Comparison of ENCODE assay signal across 8 mouse cellular contexts in the genomic region with DNA sequence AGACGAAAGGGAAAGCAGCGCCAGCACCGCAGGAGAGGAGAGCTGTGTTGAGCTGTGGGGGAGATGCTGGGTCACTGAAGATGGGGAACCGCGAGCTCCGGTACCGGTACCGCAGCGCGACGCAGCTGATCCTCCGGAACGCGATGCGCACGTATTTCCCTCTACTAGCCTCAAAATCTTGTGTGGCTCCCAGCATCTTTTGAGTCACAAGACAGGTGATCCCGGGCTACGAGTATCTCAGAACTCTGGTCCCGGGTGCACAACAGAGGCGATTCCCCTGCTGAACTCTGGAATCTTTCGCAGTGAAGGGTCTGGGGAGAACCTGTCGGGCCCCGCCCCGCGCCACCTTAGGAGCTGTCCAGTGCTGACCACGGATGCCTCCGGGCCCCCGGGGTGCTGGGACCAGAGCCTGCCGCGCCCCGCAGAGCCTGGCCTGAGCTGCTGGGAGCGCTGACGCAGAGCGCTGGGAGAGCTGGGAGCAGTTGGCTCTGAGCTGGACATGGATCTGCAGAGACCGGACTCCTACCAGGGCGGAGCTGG. TPM values are rescaled to one million over a fixed set of nuclear protein-coding genes. Genes with fewer than 3 reads are reported as not detected.
DNase-seq lines count a peak whose midpoint lies in the region; ATAC-seq and TF ChIP-seq lines count a peak whose summit lies in the region.

A gene (plus strand): TSS at position 70 of the 540 bp plus-strand sequence.

- H3K9me3 ChIP-seq in lung, embryonic 14.5 days (ENCODE audit: low read depth, low read length): peaks cover 5% of the 10 kb centered on the region; the same call in 1 of the 2 replicates
- peaks cover 4% of the 10 kb centered on the region; the same call in 1 of the 2 replicates for H3K9me3 ChIP-seq in forebrain, embryonic 13.5 days (replicated peaks)
- peaks cover 11% of the 10 kb centered on the region for H3K9me3 ChIP-seq in limb, embryonic 12.5 days
- no peaks in the 10 kb centered on the region for H3K9me3 ChIP-seq in neural tube, embryonic 15.5 days (replicated peaks)

- no peak within 1 kb of the TSS for H3K27ac ChIP-seq in lung, embryonic 14.5 days (ENCODE audit: low read depth)
- no peak within 1 kb of the TSS for H3K27ac ChIP-seq in forebrain, embryonic 13.5 days
- H3K27ac ChIP-seq in limb, embryonic 12.5 days: no peak within 1 kb of the TSS
- H3K27ac ChIP-seq in neural tube, embryonic 15.5 days (replicated peaks): no peak within 1 kb of the TSS

- no peak within 1 kb of the TSS for H3K9ac ChIP-seq in lung, embryonic 14.5 days
- H3K9ac ChIP-seq in forebrain, embryonic 13.5 days: 0 out of 2 replicates have a peak within 1 kb of the TSS, but pooled peaks have one; percentile 2
- no peak within 1 kb of the TSS for H3K9ac ChIP-seq in limb, embryonic 12.5 days (replicated peaks)
- H3K9ac ChIP-seq in neural tube, embryonic 15.5 days (replicated peaks): no peak within 1 kb of the TSS; the same call in 1 of the 2 replicates

- no peaks in the 10 kb centered on the region for H3K36me3 ChIP-seq in lung, embryonic 14.5 days (ENCODE audit: insufficient read depth)
- no peaks in the 10 kb centered on the region for H3K36me3 ChIP-seq in forebrain, embryonic 13.5 days (ENCODE audit: poor library complexity, severe bottlenecking)
- H3K36me3 ChIP-seq in limb, embryonic 12.5 days: no peaks in the 10 kb centered on the region
- no peaks in the 10 kb centered on the region for H3K36me3 ChIP-seq in neural tube, embryonic 15.5 days

- 2% methylated on average over 36 of the region's 36 CpGs for WGBS in lung, embryonic 14.5 days
- 2% methylated on average over 36 of the region's 36 CpGs for WGBS in forebrain, embryonic 13.5 days
- WGBS in limb, embryonic 12.5 days: 1% methylated on average over 36 of the region's 36 CpGs
- WGBS in neural tube, embryonic 15.5 days: 3% methylated on average over 36 of the region's 36 CpGs

- H3K27me3 ChIP-seq in lung, embryonic 14.5 days (ENCODE audit: insufficient read depth, low read length): peaks cover 22% of the 10 kb centered on the region
- H3K27me3 ChIP-seq in forebrain, embryonic 13.5 days: peaks cover 33% of the 10 kb centered on the region
- H3K27me3 ChIP-seq in limb, embryonic 12.5 days: peaks cover 36% of the 10 kb centered on the region
- H3K27me3 ChIP-seq in neural tube, embryonic 15.5 days (replicated peaks): peaks cover 32% of the 10 kb centered on the region

- DNase-seq in lung, embryonic 14.5 days: peak; percentile 66
- no peak for DNase-seq in lung, postnatal 10 days
- peak; percentile 87 for DNase-seq in brain, adult 2 months (ENCODE audit: low read depth, low spot score)
- DNase-seq in right cerebral cortex, postnatal 25 days: no peak
- no peak for DNase-seq in lung, postnatal 25 days (ENCODE audit: low spot score)

- no peaks in the 10 kb centered on the region for H3K4me1 ChIP-seq in lung, embryonic 14.5 days (ENCODE audit: insufficient read depth)
- peaks cover 13% of the 10 kb centered on the region for H3K4me1 ChIP-seq in forebrain, embryonic 13.5 days
- H3K4me1 ChIP-seq in limb, embryonic 12.5 days (replicated peaks): 0 out of 2 replicates have a peak, but pooled peaks cover 7% of the 10 kb centered on the region
- H3K4me1 ChIP-seq in neural tube, embryonic 15.5 days: peaks cover 13% of the 10 kb centered on the region

- no peak for TF ChIP-seq CTCF in lung, embryonic 14.5 days (IDR thresholded peaks at IDR 0.05; ENCODE audit: low read depth)

- no peak for ATAC-seq in lung, embryonic 14.5 days (ENCODE audit: insufficient read depth)
- ATAC-seq in forebrain, embryonic 13.5 days: no peak
- no peak for ATAC-seq in limb, embryonic 12.5 days (ENCODE audit: insufficient number of reproducible peaks, insufficient read depth, low FRiP score, low TSS enrichment, low read depth)
- ATAC-seq in neural tube, embryonic 15.5 days (ENCODE audit: low FRiP score): no peak

- no peak within 1 kb of the TSS for H3K4me2 ChIP-seq in lung, embryonic 14.5 days
- H3K4me2 ChIP-seq in forebrain, embryonic 13.5 days: peak within 1 kb of the TSS; percentile 54
- peak within 1 kb of the TSS; percentile 37 for H3K4me2 ChIP-seq in limb, embryonic 12.5 days
- peak within 1 kb of the TSS; percentile 59 for H3K4me2 ChIP-seq in neural tube, embryonic 15.5 days

- no peak within 1 kb of the TSS for H3K4me3 ChIP-seq in lung, embryonic 14.5 days (ENCODE audit: low read depth, low read length)
- H3K4me3 ChIP-seq in forebrain, embryonic 13.5 days: peak within 1 kb of the TSS; percentile 19
- no peak within 1 kb of the TSS for H3K4me3 ChIP-seq in limb, embryonic 12.5 days (replicated peaks)
- peak within 1 kb of the TSS; percentile 30 for H3K4me3 ChIP-seq in neural tube, embryonic 15.5 days (replicated peaks)

RNA-seq across cellular contexts. Expression of the gene that starts here (rescaled TPM):
- 0.35 and 0.55 TPM in 2 replicates for polyA plus RNA-seq in lung, embryonic 14.5 days (2014; fragmentation: Nextera tagmentation; extraction: Ambion mirVana)
- polyA plus RNA-seq in forebrain, embryonic 13.5 days (2015; fragmentation: Nextera tagmentation; extraction: Ambion mirVana): 0.60 and 0.76 TPM in 2 replicates
- 1.4 and 1.8 TPM in 2 replicates for polyA plus RNA-seq in limb, embryonic 12.5 days (2016; fragmentation: Nextera tagmentation; extraction: Ambion mirVana)
- polyA plus RNA-seq in neural tube, embryonic 15.5 days (2015; fragmentation: Nextera tagmentation; extraction: Ambion mirVana): 0.93 and 4.3 TPM in 2 replicates

Comparison
In these comparisons a context has a peak if more than half of its experiments do, and no peak if none do; other contexts are left out.
1. Peak in DNase-seq in lung, embryonic 14.5 days; RNA of the gene not detected or under 1 TPM.
2. H3K4me3 ChIP-seq: peak in forebrain, embryonic 13.5 days (single experiment) and neural tube, embryonic 15.5 days (single experiment); none in lung, embryonic 14.5 days (single experiment) and limb, embryonic 12.5 days (single experiment).